Mouse (Mus musculus): ENCODE measurements at regions not wholly inside any gene's neighbourhood (a gene's known extent, or its start where the extent isn't known, plus 50 kb on each side); places are given as distances from the start of the nearest gene placed in this dataset.

GRCm38 (mm10) chr15:97111320-97112192 is 55.8 kb upstream of the Slc38a4 start:
- ATAC-seq = no peak
- Histone ChIP-seq H3K27ac (ENCODE audit: low read length) (no peak overlapping the region), H3K9ac (replicated peaks; ENCODE audit: low read depth, low read length) (no peak overlapping the region), H3K4me2 (ENCODE audit: low read length) (no peak overlapping the region), H3K4me3 (replicated peaks; ENCODE audit: low read length) (no peak overlapping the region), H3K27me3 (replicated peaks; ENCODE audit: control insufficient read depth, insufficient read depth, low read length) (no peaks in the 10 kb centered on the region), H3K9me3 (ENCODE audit: control insufficient read depth, low read length) (no peaks in the 10 kb centered on the region), H3K36me3 (ENCODE audit: control insufficient read depth, insufficient read depth) (no peaks in the 10 kb centered on the region), H3K4me1 (replicated peaks; ENCODE audit: control insufficient read depth, insufficient read depth, low read length) (no peaks in the 10 kb centered on the region)
- 76% methylated on average over 11 of the region's 11 CpGs for WGBS

- no peaks in the 10 kb centered on the region for H3K4me1 ChIP-seq (replicated peaks; ENCODE audit: control insufficient read depth, insufficient read depth, low read length)
- no peak overlapping the region for H3K9ac ChIP-seq (replicated peaks; ENCODE audit: low read depth, low read length)
- H3K27ac ChIP-seq (ENCODE audit: low read length) = no peak overlapping the region
- H3K4me3 ChIP-seq (replicated peaks; ENCODE audit: low read length) = no peak overlapping the region
- no peak overlapping the region for H3K4me2 ChIP-seq (ENCODE audit: low read length)
- WGBS = 59% methylated on average over 10 of the region's 10 CpGs
- no peaks in the 10 kb centered on the region for H3K36me3 ChIP-seq (ENCODE audit: control insufficient read depth, insufficient read depth)
- no peaks in the 10 kb centered on the region for H3K9me3 ChIP-seq (ENCODE audit: control insufficient read depth, low read length)
- ATAC-seq = no peak
- no peaks in the 10 kb centered on the region for H3K27me3 ChIP-seq (replicated peaks; ENCODE audit: control insufficient read depth, insufficient read depth, low read length)
Measured at GRCm38 (mm10) chr15:97107779-97108178, 52.0 kb upstream of the Slc38a4 start.

DNA sequence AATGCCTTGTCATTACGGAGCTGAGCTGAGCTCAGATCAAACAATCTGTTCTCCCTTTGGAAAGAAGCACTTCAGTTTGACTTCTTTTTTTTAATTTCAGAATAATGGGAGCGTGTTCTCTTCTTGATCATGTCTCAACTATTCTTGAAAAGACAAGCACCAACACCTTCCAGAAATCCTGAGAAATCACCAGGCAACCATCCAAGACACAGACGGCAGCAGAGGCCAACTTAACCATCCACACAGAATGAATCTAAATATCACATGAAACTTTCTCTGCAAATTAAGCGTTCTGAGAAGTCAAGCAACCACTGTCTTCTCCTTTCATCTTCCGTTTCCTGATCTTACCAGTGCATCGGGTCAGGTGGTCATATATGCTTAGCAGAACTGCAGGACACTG is 50.8 kb upstream of the Slc38a4 start:
- no peak overlapping the region for H3K27ac ChIP-seq (ENCODE audit: low read length)
- WGBS = 79% methylated on average over 6 of the region's 6 CpGs
- H3K9ac ChIP-seq (replicated peaks; ENCODE audit: low read depth, low read length) = no peak overlapping the region
- no peak overlapping the region for H3K4me2 ChIP-seq (ENCODE audit: low read length)
- no peak for ATAC-seq
- H3K36me3 ChIP-seq (ENCODE audit: control insufficient read depth, insufficient read depth) = no peaks in the 10 kb centered on the region
- H3K4me1 ChIP-seq (replicated peaks; ENCODE audit: control insufficient read depth, insufficient read depth, low read length) = no peaks in the 10 kb centered on the region
- no peaks in the 10 kb centered on the region for H3K9me3 ChIP-seq (ENCODE audit: control insufficient read depth, low read length)
- no peak overlapping the region for H3K4me3 ChIP-seq (replicated peaks; ENCODE audit: low read length)
- H3K27me3 ChIP-seq (replicated peaks; ENCODE audit: control insufficient read depth, insufficient read depth, low read length) = no peaks in the 10 kb centered on the region

All from forebrain, embryonic 16.5 days (tissue).